Mouse (Mus musculus): ENCODE measurements at regions not wholly inside any gene's neighbourhood (a gene's known extent, or its start where the extent isn't known, plus 50 kb on each side); places are given as distances from the start of the nearest gene placed in this dataset.

DNA sequence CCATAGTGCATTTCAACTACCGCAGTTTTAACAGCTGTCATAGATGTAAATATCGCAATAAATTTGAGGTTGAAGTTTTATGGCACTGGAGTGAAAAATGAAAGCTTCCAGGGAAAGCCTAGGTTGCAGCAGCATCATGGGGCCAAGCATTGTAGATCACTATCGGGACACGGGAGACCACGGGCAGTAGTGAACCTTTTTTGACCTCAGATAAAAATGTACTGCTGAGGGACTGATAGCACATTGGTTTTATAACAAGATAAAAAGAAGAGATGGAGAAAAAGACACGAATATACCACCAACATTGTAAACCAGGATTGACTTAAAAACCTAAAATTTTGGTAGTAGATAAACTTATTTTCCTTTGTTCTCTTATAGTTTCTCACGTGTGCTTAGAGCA is 143.1 kb upstream of the Eya4 start:
- TF ChIP-seq CTCF (IDR thresholded peaks at IDR 0.05; ENCODE audit: borderline replicate concordance, insufficient read depth, low read length) (no peak), POLR2A (IDR thresholded peaks at IDR 0.05; ENCODE audit: low read depth, low read length) (no peak)

Data from embryonic fibroblast, embryonic 13.5 days (primary cell).